18 mouse cellular contexts compared by ENCODE assay signal in the genomic region with DNA sequence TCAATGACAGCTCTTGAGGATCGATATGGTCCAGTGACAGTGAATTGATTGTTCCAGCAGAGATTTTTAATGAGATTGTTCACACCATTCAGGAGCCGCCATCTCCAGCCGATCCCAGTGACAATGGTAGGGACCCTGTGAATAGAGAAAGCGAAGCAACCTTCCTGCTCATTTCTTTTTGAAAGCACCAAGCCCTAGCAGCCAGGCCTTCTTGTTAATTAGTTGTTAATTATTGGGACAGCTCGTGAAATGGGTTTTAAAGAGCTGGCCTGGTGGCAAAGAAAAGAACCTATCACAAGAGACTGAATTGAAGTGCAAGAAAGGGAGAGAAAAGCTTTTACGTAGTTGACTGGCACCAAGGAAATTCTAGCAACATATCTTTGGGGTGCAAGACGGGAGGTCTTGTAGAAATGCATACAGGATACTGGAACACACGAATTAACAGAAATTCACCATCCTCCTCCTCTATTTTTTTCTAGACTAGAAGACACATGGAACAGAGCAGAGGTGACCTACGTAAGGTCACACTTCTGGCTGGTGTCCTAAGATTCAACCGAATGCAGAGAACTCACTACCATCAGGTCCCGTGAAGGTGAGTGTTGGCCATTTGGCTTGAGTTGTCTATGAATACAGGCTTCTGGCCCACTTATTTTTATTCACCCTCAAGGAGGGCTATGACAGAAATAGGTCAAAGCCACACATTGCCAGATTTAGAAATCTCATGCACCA.
DNase-seq lines count a peak whose midpoint lies in the region; ATAC-seq and TF ChIP-seq lines count a peak whose summit lies in the region.
"Had no signal": no experiment of that assay in that cellular context is flagged by ENCODE, and none has a peak within 500 bp of the region (broad histone marks: within the 10 kb centered on the region; RNA-seq: fewer than 3 reads in every experiment).

No protein-coding gene starts in this region.

- no peak overlapping the region for H3K9ac ChIP-seq in forebrain, postnatal 0 days
- no peak overlapping the region for H3K9ac ChIP-seq in midbrain, postnatal 0 days (replicated peaks; ENCODE audit: low read length, poor library complexity, severe bottlenecking)
- H3K9ac ChIP-seq: embryonic facial prominence, embryonic 12.5 days; liver, embryonic 13.5 days had no signal

- peak; percentile 33 for DNase-seq in heart, adult 11 months
- DNase-seq in heart, postnatal 4 days, result no peak
- peak; percentile 47 for DNase-seq in retina, postnatal 1 day
- DNase-seq in retina, embryonic 14.5 days (ENCODE audit: low spot score), result no peak
- peak; percentile 50 for DNase-seq in forebrain, postnatal 0 days
- peak; percentile 26 for DNase-seq in midbrain, postnatal 0 days (ENCODE audit: low spot score)
- no peak for DNase-seq in spleen, postnatal 14 days (ENCODE audit: low spot score in 2 of 2)
- no peak for DNase-seq in gastrocnemius, adult 8-10 months (ENCODE audit: low spot score in 2 of 2)
- DNase-seq: adrenal gland, postnatal 14 days; gastrocnemius, postnatal 14 days; kidney, postnatal 10 days; liver, embryonic 13.5 days; thymus, postnatal 36 days had no signal

- no peak for TF ChIP-seq CTCF in forebrain, postnatal 0 days (IDR thresholded peaks at IDR 0.05; ENCODE audit: low read depth)
- TF ChIP-seq CTCF in midbrain, postnatal 0 days (IDR thresholded peaks at IDR 0.05), result no peak

- whole genome bisulfite sequencing in forebrain, postnatal 0 days, result 18% methylated on average over 11 of the region's 11 CpGs
- WGBS in midbrain, postnatal 0 days, result 32% methylated on average over 11 of the region's 11 CpGs

- no peaks in the 10 kb centered on the region for H3K36me3 ChIP-seq in forebrain, postnatal 0 days (ENCODE audit: insufficient read depth)
- no peaks in the 10 kb centered on the region for H3K36me3 ChIP-seq in midbrain, postnatal 0 days (ENCODE audit: insufficient read depth, low read length)
- H3K36me3 ChIP-seq: embryonic facial prominence, embryonic 12.5 days; liver, embryonic 13.5 days had no signal

- H3K27me3 ChIP-seq in forebrain, postnatal 0 days (ENCODE audit: insufficient read depth, low read length), result no peaks in the 10 kb centered on the region
- no peaks in the 10 kb centered on the region for H3K27me3 ChIP-seq in midbrain, postnatal 0 days (ENCODE audit: insufficient read depth, low read length)
- H3K27me3 ChIP-seq: CH12.LX; embryonic facial prominence, embryonic 12.5 days; liver, embryonic 13.5 days had no signal

- peak; percentile 60 for ATAC-seq in forebrain, postnatal 0 days
- ATAC-seq in midbrain, postnatal 0 days (ENCODE audit: low FRiP score), result no peak
- ATAC-seq: intestine, postnatal 0 days had no signal

- no peak overlapping the region for H3K4me2 ChIP-seq in forebrain, postnatal 0 days (ENCODE audit: low read depth)
- no peak overlapping the region for H3K4me2 ChIP-seq in midbrain, postnatal 0 days (ENCODE audit: low read depth, low read length, poor library complexity, severe bottlenecking)
- H3K4me2 ChIP-seq: embryonic facial prominence, embryonic 12.5 days; heart, embryonic 11.5 days; liver, embryonic 13.5 days had no signal

- H3K9me3 ChIP-seq in forebrain, postnatal 0 days (ENCODE audit: low read length), result no peaks in the 10 kb centered on the region
- no peaks in the 10 kb centered on the region for H3K9me3 ChIP-seq in midbrain, postnatal 0 days (ENCODE audit: low read length)
- H3K9me3 ChIP-seq: embryonic facial prominence, embryonic 12.5 days; liver, embryonic 13.5 days had no signal

- no peaks in the 10 kb centered on the region for H3K4me1 ChIP-seq in forebrain, postnatal 0 days (ENCODE audit: insufficient read depth)
- no peaks in the 10 kb centered on the region for H3K4me1 ChIP-seq in midbrain, postnatal 0 days (ENCODE audit: insufficient read depth, low read length)
- H3K4me1 ChIP-seq: embryonic facial prominence, embryonic 12.5 days had no signal

- no peak overlapping the region for H3K27ac ChIP-seq in forebrain, postnatal 0 days (ENCODE audit: low read depth, low read length)
- no peak overlapping the region for H3K27ac ChIP-seq in midbrain, postnatal 0 days (ENCODE audit: low read depth, low read length)
- H3K27ac ChIP-seq: embryonic facial prominence, embryonic 12.5 days; liver, embryonic 13.5 days had no signal

- no peak overlapping the region for H3K4me3 ChIP-seq in forebrain, postnatal 0 days (ENCODE audit: low read depth, low read length)
- H3K4me3 ChIP-seq in midbrain, postnatal 0 days (ENCODE audit: low read depth, low read length), result no peak overlapping the region
- H3K4me3 ChIP-seq: embryonic facial prominence, embryonic 12.5 days; liver, embryonic 13.5 days; myocyte had no signal

Comparison
In these comparisons a context has a peak if more than half of its experiments do, and no peak if none do; other contexts are left out.
1. DNase-seq: peak in heart, adult 11 months (single experiment), retina, postnatal 1 day (single experiment), forebrain, postnatal 0 days (single experiment) and midbrain, postnatal 0 days (single experiment); none in heart, postnatal 4 days (single experiment), retina, embryonic 14.5 days (single experiment), spleen, postnatal 14 days (0 of 2) and gastrocnemius, adult 8-10 months (0 of 2).